ENCODE assay signal across 40 mouse cellular contexts in genomic region chr7:3166270-3166669, GRCm38 (mm10). TPM values are rescaled to one million over a fixed set of nuclear protein-coding genes. Genes with fewer than 3 reads are reported as not detected.
"Had no signal": no experiment of that assay in that cellular context is flagged by ENCODE, and none has a peak within 500 bp of the region (broad histone marks: within the 10 kb centered on the region; RNA-seq: fewer than 3 reads in every experiment).

No protein-coding gene starts in this region.

- H3K36me3 ChIP-seq: heart, embryonic 13.5 days; heart, embryonic 15.5 days; hindbrain, embryonic 10.5 days; hindbrain, embryonic 12.5 days; intestine, embryonic 15.5 days; limb, embryonic 10.5 days; limb, embryonic 12.5 days; liver, embryonic 13.5 days; liver, embryonic 15.5 days had no signal

- H3K4me3 ChIP-seq: heart, adult 2 months; heart, embryonic 13.5 days; heart, embryonic 15.5 days; hindbrain, embryonic 10.5 days; hindbrain, embryonic 12.5 days; intestine, embryonic 15.5 days; layer of hippocampus, adult 2 months; left cerebral cortex, adult 2 months; limb, embryonic 10.5 days; limb, embryonic 12.5 days; liver, embryonic 13.5 days; liver, embryonic 15.5 days had no signal

- DNase-seq: gastrocnemius, postnatal 14 days; gastrocnemius, postnatal 36 days; heart, adult 11 months; heart, adult 2 months; heart, postnatal 4 days; kidney, adult 18-20 months; kidney, adult 8-10 months; kidney, postnatal 10 days; kidney, postnatal 25 days; kidney, postnatal 4 days; layer of hippocampus, adult 9-11 months; layer of hippocampus, postnatal 36 days; liver; liver, embryonic 13.5 days had no signal

- H3K4me1 ChIP-seq: heart, embryonic 13.5 days; heart, embryonic 15.5 days; hindbrain, embryonic 10.5 days; hindbrain, embryonic 12.5 days; intestine, embryonic 15.5 days; limb, embryonic 10.5 days; limb, embryonic 12.5 days; liver, embryonic 13.5 days; liver, embryonic 15.5 days had no signal

- H3K27ac ChIP-seq: heart, adult 2 months; heart, embryonic 13.5 days; heart, embryonic 15.5 days; hindbrain, embryonic 10.5 days; hindbrain, embryonic 12.5 days; hindbrain, embryonic 14.5 days; intestine, embryonic 15.5 days; layer of hippocampus, adult 2 months; left cerebral cortex, adult 2 months; limb, embryonic 10.5 days; limb, embryonic 12.5 days; liver, embryonic 13.5 days; liver, embryonic 15.5 days had no signal

- H3K9ac ChIP-seq: heart, embryonic 13.5 days; heart, embryonic 15.5 days; hindbrain, embryonic 12.5 days; hindbrain, embryonic 14.5 days; intestine, embryonic 15.5 days; limb, embryonic 12.5 days; liver, embryonic 13.5 days; liver, embryonic 15.5 days had no signal

- H3K9me3 ChIP-seq: heart, embryonic 13.5 days; heart, embryonic 15.5 days; intestine, embryonic 15.5 days; limb, embryonic 10.5 days; limb, embryonic 12.5 days; liver, embryonic 13.5 days; liver, embryonic 15.5 days had no signal

- H3K27me3 ChIP-seq: heart, embryonic 13.5 days; heart, embryonic 15.5 days; hindbrain, embryonic 12.5 days; intestine, embryonic 15.5 days; limb, embryonic 12.5 days; liver, embryonic 13.5 days; liver, embryonic 15.5 days had no signal

RNA-seq across cellular contexts. Expression of gene AU018091, which starts 2.7 kb away (rescaled TPM):
- total RNA-seq: gastrocnemius, adult 18-20 months; gastrocnemius, adult 8-10 months; gastrocnemius, postnatal 14 days; gastrocnemius, postnatal 36 days; heart, adult 2 months; heart, postnatal 25 days; heart, postnatal 4 days; layer of hippocampus, adult 2 months; layer of hippocampus, postnatal 14 days; layer of hippocampus, postnatal 36 days; left cerebral cortex, adult 2 months; left cerebral cortex, postnatal 14 days; left cerebral cortex, postnatal 36 days had no signal
- polyA plus RNA-seq: gonadal fat pad, adult 2 months; heart, adult 2 months; heart, embryonic 11.5 days; heart, embryonic 13.5 days; heart, embryonic 15.5 days; heart, postnatal 0 days; hindbrain, embryonic 14.5 days; hindbrain, embryonic 16.5 days; inflammation-experienced regulatory T-cells, adult 6 months; intestine, embryonic 15.5 days; intestine, postnatal 0 days; kidney, embryonic 14.5 days; kidney, embryonic 16.5 days; liver, embryonic 11.5 days; liver, embryonic 13.5 days; liver, embryonic 15.5 days had no signal
